Mouse (Mus musculus): ENCODE measurements around the gene Sebox.
A peak's percentile ranks its signal among the peaks of the same experiment; 100 is the strongest.

GRCm38 (mm10) chr11:78534516-78534915 is 31.3 kb downstream of the Sebox start:
- TF ChIP-seq CTCF (IDR thresholded peaks at IDR 0.05; ENCODE audit: low read depth) = peak; percentile 24; the same call in 1 of the 2 replicates
- TF ChIP-seq EP300 (IDR thresholded peaks at IDR 0.05; ENCODE audit: low read depth) = no peak

Data from liver, postnatal 0 days (tissue).